Mouse (Mus musculus) E14TG2a.4 (cell line): Measurements from ENCODE around the gene Gsta1.

Experiments
- H3K27me3 ChIP-seq: 2 replicates; pipeline ENCODE4 v1.6.1; 2014; ENCODE audit warnings: low read length, control low read depth; ENCODE audit not compliant: insufficient read depth
- H3K36me3 ChIP-seq: 2 replicates; pipeline ENCODE4 v1.6.1; 2014; ENCODE audit warnings: low read length, control low read depth; ENCODE audit not compliant: insufficient read depth
- H3K4me1 ChIP-seq: replicated peaks from 2 replicates; pipeline ENCODE4 v1.6.1; 2014; ENCODE audit warnings: low read depth, low read length, control low read depth
- H3K4me3 ChIP-seq: replicated peaks from 2 replicates; pipeline ENCODE4 v1.5.1; 2014; ENCODE audit warnings: mild to moderate bottlenecking, low read length
- H3K9me3 ChIP-seq: 2 replicates; pipeline ENCODE4 v1.6.1; 2014; ENCODE audit warnings: low read length, control low read depth
- CTCF ChIP-seq: conservative IDR thresholded peaks from 2 replicates; pipeline ENCODE4 v1.5.1; 2014; ENCODE audit warnings: low read length
- NANOG ChIP-seq: IDR thresholded peaks from 2 replicates; pipeline ENCODE4 v1.6.1; 2014; ENCODE audit warnings: borderline replicate concordance, low read length, mixed read lengths
- POU5F1 ChIP-seq: IDR thresholded peaks from 2 replicates; pipeline ENCODE4 v1.6.1; 2014; ENCODE audit warnings: low read length, borderline replicate concordance

Gsta1 gene

DNA sequence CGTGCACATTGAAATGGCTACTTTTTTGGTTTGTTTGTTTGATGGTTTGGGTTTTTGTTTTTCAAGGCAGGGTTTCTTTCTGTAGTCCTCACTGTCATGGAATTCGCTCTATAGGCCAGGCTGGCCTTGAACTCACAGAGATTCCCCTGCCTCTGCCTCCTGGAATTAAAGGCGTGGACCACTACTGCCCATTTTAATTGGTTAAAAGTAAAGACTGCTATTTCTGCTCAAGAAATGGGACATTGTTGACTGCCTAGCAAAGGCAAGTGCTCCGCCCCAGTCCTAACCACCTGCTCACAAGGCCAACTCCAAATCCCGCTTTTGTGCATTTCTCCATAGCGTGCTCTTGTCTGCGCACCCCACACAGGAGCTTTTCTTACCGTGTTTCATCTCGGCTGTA lies 32.7 kb upstream of the Gsta1 start:
- Histone ChIP-seq H3K27me3 (no peaks in the 10 kb centered on the region), H3K9me3 (no peaks in the 10 kb centered on the region), H3K4me1 (peaks cover 85% of the 10 kb centered on the region), H3K36me3 (peaks cover 83% of the 10 kb centered on the region), H3K4me3 (peak overlapping the region; percentile 57)
- TF ChIP-seq CTCF = no peak
- no peak for TF ChIP-seq POU5F1

DNA sequence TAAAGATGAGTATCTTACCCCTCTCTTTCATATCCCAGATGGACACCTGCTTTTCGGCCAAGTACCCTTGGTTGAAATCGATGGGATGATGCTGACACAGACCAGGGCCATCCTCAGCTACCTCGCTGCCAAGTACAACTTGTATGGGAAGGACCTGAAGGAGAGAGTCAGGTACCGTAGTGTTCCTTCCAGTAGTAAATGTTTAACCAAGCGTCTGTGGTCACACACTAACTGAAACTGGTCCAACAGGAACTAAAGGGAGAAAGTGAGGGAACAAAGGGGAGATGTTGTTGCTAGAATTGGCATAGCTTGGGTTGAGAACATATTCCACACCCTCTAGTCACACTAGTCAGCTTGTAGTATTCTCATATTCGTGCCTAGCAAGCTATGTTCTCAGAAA lies 26.3 kb upstream of the Gsta1 start:
- Histone ChIP-seq H3K27me3 (no peaks in the 10 kb centered on the region), H3K4me3 (no peak overlapping the region), H3K4me1 (peaks cover 28% of the 10 kb centered on the region), H3K9me3 (no peaks in the 10 kb centered on the region), H3K36me3 (peaks cover 98% of the 10 kb centered on the region)
- TF ChIP-seq POU5F1 = no peak

DNA sequence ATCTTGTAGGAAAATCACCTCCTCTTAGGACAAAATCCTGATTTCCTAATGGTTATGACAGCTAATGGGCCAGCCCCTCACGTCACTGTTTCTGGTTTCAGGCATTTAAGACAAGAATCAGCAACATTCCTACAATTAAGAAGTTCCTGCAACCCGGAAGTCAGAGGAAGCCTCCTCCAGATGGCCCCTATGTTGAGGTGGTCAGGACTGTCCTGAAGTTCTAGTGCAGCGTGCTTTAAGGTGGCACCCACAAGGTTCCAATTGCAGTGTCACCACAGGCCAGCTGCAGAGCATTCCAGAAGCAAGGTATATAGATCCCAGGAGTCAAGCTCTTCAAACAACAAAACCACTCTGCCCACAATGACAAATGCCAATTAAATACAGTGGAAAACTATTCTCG lies 21.5 kb upstream of the Gsta1 start:
- no peaks in the 10 kb centered on the region for H3K4me1 ChIP-seq
- H3K4me3 ChIP-seq = no peak overlapping the region
- no peak for TF ChIP-seq POU5F1
- TF ChIP-seq NANOG = no peak
- TF ChIP-seq CTCF = no peak

DNA sequence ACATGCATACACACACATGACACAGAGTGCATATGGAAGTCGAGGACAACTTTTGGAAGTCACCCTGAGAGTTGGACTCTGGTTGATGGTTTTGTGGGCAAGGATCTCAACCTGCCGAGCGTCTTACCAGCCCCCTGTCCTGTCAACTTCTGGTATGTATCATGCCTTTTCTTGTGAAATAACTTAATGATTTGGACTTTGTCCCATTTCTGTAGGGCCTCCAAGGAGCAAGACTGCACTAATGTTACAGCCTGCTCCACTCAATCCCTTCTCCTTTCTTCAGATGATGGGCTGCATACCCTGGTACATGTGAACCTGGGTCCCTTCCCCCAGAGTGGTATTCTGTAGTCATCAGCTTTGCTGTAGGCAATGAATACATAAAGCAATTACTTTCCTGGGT lies 20.4 kb upstream of the Gsta1 start:
- H3K27me3 ChIP-seq = no peaks in the 10 kb centered on the region
- peaks cover 3% of the 10 kb centered on the region; the same call in 1 of the 2 replicates for H3K9me3 ChIP-seq
- no peaks in the 10 kb centered on the region for H3K4me1 ChIP-seq
- TF ChIP-seq CTCF (no peak), NANOG (no peak), POU5F1 (no peak)
- H3K4me3 ChIP-seq = no peak overlapping the region
- H3K36me3 ChIP-seq = peaks cover 68% of the 10 kb centered on the region

More for the DNA sequence above, 21.5 kb upstream of the Gsta1 start:
- Histone ChIP-seq H3K36me3 (peaks cover 79% of the 10 kb centered on the region), H3K9me3 (no peaks in the 10 kb centered on the region), H3K27me3 (no peaks in the 10 kb centered on the region)

DNA sequence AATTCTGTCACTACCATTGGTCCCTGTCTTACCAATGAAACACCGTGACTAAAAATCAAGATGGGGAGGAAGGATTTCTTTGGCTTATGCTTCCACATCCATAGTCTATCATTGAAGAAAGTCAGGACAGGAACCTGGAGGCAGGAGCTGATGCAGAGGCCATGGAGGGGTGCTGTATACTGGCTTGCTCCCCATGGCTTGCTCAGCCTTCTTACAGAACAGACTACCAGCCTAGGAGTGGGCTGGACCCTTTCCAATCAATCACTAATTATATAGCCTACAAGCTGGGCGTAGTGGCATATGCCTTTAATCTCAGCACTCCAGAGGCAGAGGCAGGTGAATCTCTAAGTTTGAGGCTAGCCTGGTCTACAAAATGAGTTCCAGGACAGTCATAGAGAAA lies 19.6 kb upstream of the Gsta1 start:
- Histone ChIP-seq H3K36me3 (peaks cover 60% of the 10 kb centered on the region), H3K27me3 (no peaks in the 10 kb centered on the region), H3K9me3 (peaks cover 3% of the 10 kb centered on the region; the same call in 1 of the 2 replicates), H3K4me1 (no peaks in the 10 kb centered on the region), H3K4me3 (no peak overlapping the region)
- TF ChIP-seq POU5F1 = no peak
- TF ChIP-seq NANOG = no peak

DNA sequence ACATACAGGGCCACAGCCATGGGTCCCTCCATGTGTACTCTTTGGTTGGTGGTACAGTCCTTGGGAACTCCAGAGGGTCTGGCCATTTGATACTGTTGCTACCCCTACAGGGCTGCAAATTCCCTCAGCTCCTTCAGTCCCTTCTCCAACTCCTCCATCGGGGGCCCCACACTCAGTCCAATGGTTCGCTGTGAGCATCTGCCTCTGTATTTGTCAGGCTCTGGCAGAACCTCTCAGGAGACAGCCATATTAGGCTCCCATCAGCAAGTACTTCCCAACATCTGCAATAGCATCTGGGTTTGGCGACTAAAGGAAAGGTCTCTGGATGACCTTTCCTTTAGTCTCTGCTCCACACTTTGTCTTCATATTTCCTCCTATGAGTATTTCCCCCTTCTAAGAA lies 18.9 kb upstream of the Gsta1 start:
- Histone ChIP-seq H3K27me3 (no peaks in the 10 kb centered on the region), H3K9me3 (peaks cover 3% of the 10 kb centered on the region; the same call in 1 of the 2 replicates), H3K4me3 (no peak overlapping the region), H3K4me1 (no peaks in the 10 kb centered on the region), H3K36me3 (peaks cover 53% of the 10 kb centered on the region)
- no peak for TF ChIP-seq CTCF
- no peak for TF ChIP-seq NANOG
- no peak for TF ChIP-seq POU5F1

DNA sequence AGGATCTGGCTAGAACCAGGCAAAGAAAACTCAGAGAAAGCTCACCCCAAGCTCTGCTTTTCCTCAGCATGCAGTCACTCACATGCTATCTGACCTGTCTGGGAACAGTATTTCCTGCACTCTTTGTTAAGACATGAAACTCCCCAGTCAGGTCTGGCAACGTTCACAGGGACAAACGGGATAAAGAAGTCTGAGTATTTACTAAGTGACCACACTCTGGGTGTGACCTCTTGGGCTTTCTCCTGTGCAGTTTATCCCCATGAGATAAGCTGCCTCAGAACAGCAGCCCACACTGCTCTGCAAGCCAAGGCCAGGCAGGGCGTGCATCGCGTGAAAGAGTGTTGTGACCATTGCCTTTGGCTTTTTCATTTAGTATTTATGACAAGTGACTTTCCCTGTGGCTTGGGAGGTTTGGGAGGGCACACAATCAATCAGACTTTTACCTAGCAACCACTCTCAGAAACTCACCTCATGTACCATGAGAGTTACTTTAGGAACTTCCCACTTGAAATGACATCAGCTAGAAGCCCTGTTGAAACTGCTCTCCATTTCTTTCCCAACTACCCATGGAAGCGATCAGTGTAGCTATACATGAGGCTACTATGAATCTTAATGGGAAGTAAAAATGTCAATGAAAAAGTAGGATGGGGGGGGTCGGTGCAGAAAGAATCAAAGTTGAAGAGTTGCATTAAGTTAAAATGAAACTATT lies 18.0 kb upstream of the Gsta1 start:
- Histone ChIP-seq H3K9me3 (peaks cover 3% of the 10 kb centered on the region; the same call in 1 of the 2 replicates), H3K4me3 (no peak overlapping the region), H3K27me3 (no peaks in the 10 kb centered on the region), H3K36me3 (peaks cover 45% of the 10 kb centered on the region), H3K4me1 (no peaks in the 10 kb centered on the region)
- no peak for TF ChIP-seq POU5F1

DNA sequence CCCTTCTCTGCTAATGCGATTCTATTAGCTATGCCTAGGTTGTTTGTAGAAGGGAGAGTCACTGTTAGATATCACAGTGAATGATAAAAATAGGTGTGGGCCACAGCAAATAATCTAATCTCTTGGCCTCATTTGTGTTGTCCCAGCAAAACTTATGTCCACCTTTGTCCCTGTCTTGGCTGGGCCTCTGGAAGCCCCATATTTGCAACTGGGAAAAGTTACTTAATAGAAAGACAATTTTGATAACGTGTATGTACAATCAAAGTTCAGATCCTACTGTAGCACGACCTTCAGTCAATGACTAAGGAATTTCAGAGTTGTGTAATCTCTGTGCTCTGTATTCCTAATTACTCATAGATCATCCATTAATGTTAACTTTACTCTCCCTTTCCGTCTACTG lies 13.4 kb upstream of the Gsta1 start:
- TF ChIP-seq CTCF (no peak), POU5F1 (no peak), NANOG (no peak)
- Histone ChIP-seq H3K4me3 (no peak overlapping the region), H3K36me3 (peaks cover under 1% of the 10 kb centered on the region; the same call in 1 of the 2 replicates), H3K27me3 (no peaks in the 10 kb centered on the region), H3K9me3 (peaks cover 3% of the 10 kb centered on the region; the same call in 1 of the 2 replicates), H3K4me1 (peaks cover 3% of the 10 kb centered on the region; the same call in 1 of the 2 replicates)

DNA sequence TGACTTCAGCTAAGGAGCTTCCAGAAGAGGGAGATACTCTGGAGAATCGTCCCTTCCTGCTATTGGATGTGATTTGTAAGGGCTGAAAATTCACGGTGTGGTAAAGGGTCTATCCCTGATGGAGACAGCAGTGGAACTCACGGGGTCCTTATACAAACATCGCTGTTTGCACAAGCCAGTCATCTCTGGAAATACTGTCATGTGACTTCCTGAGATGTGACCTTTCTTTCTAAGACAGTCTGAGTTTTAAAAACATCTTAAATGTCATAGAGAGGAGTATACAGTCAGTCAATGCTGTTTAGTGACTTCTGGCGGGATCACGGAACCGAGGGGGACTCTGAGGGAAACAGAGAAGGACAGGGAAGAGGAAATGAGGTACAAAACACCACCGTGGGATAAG lies 7.8 kb upstream of the Gsta1 start:
- H3K9me3 ChIP-seq = no peaks in the 10 kb centered on the region
- no peaks in the 10 kb centered on the region; the same call in 1 of the 2 replicates for H3K27me3 ChIP-seq
- no peak overlapping the region for H3K4me3 ChIP-seq
- peaks cover 23% of the 10 kb centered on the region for H3K4me1 ChIP-seq
- no peaks in the 10 kb centered on the region for H3K36me3 ChIP-seq
- TF ChIP-seq NANOG = no peak
- TF ChIP-seq POU5F1 = no peak
- no peak for TF ChIP-seq CTCF
